Mouse (Mus musculus) lung, adult 18-20 months (tissue): ENCODE results near the gene Inca1.

Experiments
- DNase-seq, 2 experiments: peaks; one replicate each; pipeline ENCODE4 v3.0.0; 2022; ENCODE audit warnings: mixed read lengths in 2 of 2

The Inca1 gene

GRCm38 (mm10) chr11:70668771-70669505 lies 31.0 kb downstream of the Inca1 start, which contains the start of gene Spag7:
Gene Spag7, minus strand, starts transcription at chr11:70669416.
- peak; percentile 99 for DNase-seq

GRCm38 (mm10) chr11:70668335-70668770 lies 31.6 kb downstream of the Inca1 start:
- DNase-seq = no peak

GRCm38 (mm10) chr11:70667271-70668150 lies 32.4 kb downstream of the Inca1 start:
- DNase-seq = peak in 1 of 2 experiments; percentile 22

GRCm38 (mm10) chr11:70666687-70667086 lies 33.3 kb downstream of the Inca1 start:
- no peak for DNase-seq

- DNase-seq = no peak
Observed at GRCm38 (mm10) chr11:70664741-70665140, 35.2 kb downstream of the Inca1 start.

GRCm38 (mm10) chr11:70663957-70664356 lies 36.0 kb downstream of the Inca1 start:
- no peak for DNase-seq

- no peak for DNase-seq
Observed at GRCm38 (mm10) chr11:70663101-70663500, 36.9 kb downstream of the Inca1 start.

- DNase-seq = no peak
Observed at GRCm38 (mm10) chr11:70660571-70660970, 39.4 kb downstream of the Inca1 start.

GRCm38 (mm10) chr11:70658942-70659341 lies 41.0 kb downstream of the Inca1 start:
- no peak for DNase-seq

- no peak for DNase-seq
Observed at GRCm38 (mm10) chr11:70658521-70658920, 41.4 kb downstream of the Inca1 start.

- no peak for DNase-seq
Observed at GRCm38 (mm10) chr11:70657991-70658390, 42.0 kb downstream of the Inca1 start.

- DNase-seq = no peak
Observed at GRCm38 (mm10) chr11:70657573-70657972, 42.4 kb downstream of the Inca1 start.

- DNase-seq = no peak
Observed at GRCm38 (mm10) chr11:70656964-70657363, 43.0 kb downstream of the Inca1 start, which contains the start of gene Eno3. Gene Eno3, plus strand, starts transcription at chr11:70657202.

GRCm38 (mm10) chr11:70656456-70656927 lies 43.5 kb downstream of the Inca1 start:
- no peak for DNase-seq

- DNase-seq = peak; percentile 64 to 70
Observed at GRCm38 (mm10) chr11:70655571-70656455, 44.1 kb downstream of the Inca1 start.

- peak; percentile 82 to 85 for DNase-seq
Observed at GRCm38 (mm10) chr11:70654923-70655570, 44.9 kb downstream of the Inca1 start.

- DNase-seq = peak; percentile 71 to 75
Observed at GRCm38 (mm10) chr11:70654198-70654922, 45.6 kb downstream of the Inca1 start, which contains the start of gene Pfn1. Gene Pfn1, minus strand, starts transcription at chr11:70654644.

GRCm38 (mm10) chr11:70653345-70654197 lies 46.4 kb downstream of the Inca1 start:
- peak; percentile 69 to 71 for DNase-seq

GRCm38 (mm10) chr11:70652884-70653344 lies 47.0 kb downstream of the Inca1 start:
- no peak for DNase-seq
